Mouse (Mus musculus) myocyte (in vitro differentiated cells): Measurements from ENCODE around the gene Tns2.

ENCODE experiments used
- E2F4 ChIP-seq: IDR thresholded peaks from one replicate; pipeline ENCODE4 v1.6.1; 2011; ENCODE audit warnings: mild to moderate bottlenecking, control low read depth, moderate library complexity; ENCODE audit not compliant: insufficient read depth
- MYOD1 ChIP-seq, 3 experiments: IDR thresholded peaks; one replicate each; pipeline ENCODE4 v1.6.1; 2011; ENCODE audit warnings: control low read depth in 2 of 3, low read depth in 2 of 3, mild to moderate bottlenecking in 2 of 3, moderate library complexity in 1 of 3; ENCODE audit not compliant: insufficient read length in 2 of 3, control insufficient read depth in 1 of 3
- MYOG ChIP-seq, 3 experiments: IDR thresholded peaks; one replicate each; pipeline ENCODE4 v1.6.1; 2011; ENCODE audit warnings: control low read depth in 2 of 3, low read depth in 2 of 3, mild to moderate bottlenecking in 2 of 3; ENCODE audit not compliant: insufficient read length in 2 of 3, control insufficient read depth in 1 of 3, insufficient read depth in 1 of 3
- POLR2A ChIP-seq: IDR thresholded peaks from one replicate; pipeline ENCODE4 v1.6.1; 2011; ENCODE audit warnings: low read depth, mild to moderate bottlenecking, control low read depth, moderate library complexity; ENCODE audit not compliant: insufficient read length
- SRF ChIP-seq: IDR thresholded peaks from one replicate; pipeline ENCODE4 v1.6.1; 2011; ENCODE audit warnings: low read depth; ENCODE audit not compliant: control insufficient read depth, insufficient read length
- TCF12 ChIP-seq: IDR thresholded peaks from one replicate; pipeline ENCODE4 v1.6.1; 2011; ENCODE audit warnings: mild to moderate bottlenecking, control low read depth; ENCODE audit not compliant: poor library complexity, insufficient read depth, severe bottlenecking
- USF1 ChIP-seq: IDR thresholded peaks from one replicate; pipeline ENCODE4 v1.6.1; 2011; ENCODE audit warnings: low read depth, mild to moderate bottlenecking, control low read depth, moderate library complexity

GRCm38 (mm10) chr15:102073559-102074069 lies 26.6 kb upstream of the Tns2 start, which contains the start of gene Eif4b:
- TF ChIP-seq USF1 (peak; percentile 96), E2F4 (peak; percentile 35), POLR2A (peak; percentile 71), MYOD1 (IDR thresholded peaks at IDR 0.05; ENCODE audit: control insufficient read depth in 1 of 3, insufficient read length in 2 of 3, low read depth in 2 of 3) (peak in 1 of 3 experiments; percentile 79), MYOG (IDR thresholded peaks at IDR 0.05; ENCODE audit: control insufficient read depth in 1 of 3, insufficient read depth in 1 of 3, insufficient read length in 2 of 3, low read depth in 2 of 3) (peak in 1 of 3 experiments; percentile 39), TCF12 (no peak), SRF (peak; percentile 71)
